Mouse (Mus musculus) heart, adult 8-10 months (tissue): ENCODE results near the gene Tmem123. TPM values are rescaled to one million over a fixed set of nuclear protein-coding genes. Genes with fewer than 3 reads are reported as not detected.

Experiments
- DNase-seq: peaks from one replicate; pipeline ENCODE4 v3.0.0; 2022; ENCODE audit warnings: low spot score
- total RNA-seq, 4 experiments: library from RNA; stranded (reverse); gene quantifications; 2 replicates each; pipeline ENCODE4 v1.2.4; 2022

The Tmem123 gene
- total RNA-seq, result 10 to 100 TPM; 37.9 to 41.2 (median 38.4) TPM

DNA sequence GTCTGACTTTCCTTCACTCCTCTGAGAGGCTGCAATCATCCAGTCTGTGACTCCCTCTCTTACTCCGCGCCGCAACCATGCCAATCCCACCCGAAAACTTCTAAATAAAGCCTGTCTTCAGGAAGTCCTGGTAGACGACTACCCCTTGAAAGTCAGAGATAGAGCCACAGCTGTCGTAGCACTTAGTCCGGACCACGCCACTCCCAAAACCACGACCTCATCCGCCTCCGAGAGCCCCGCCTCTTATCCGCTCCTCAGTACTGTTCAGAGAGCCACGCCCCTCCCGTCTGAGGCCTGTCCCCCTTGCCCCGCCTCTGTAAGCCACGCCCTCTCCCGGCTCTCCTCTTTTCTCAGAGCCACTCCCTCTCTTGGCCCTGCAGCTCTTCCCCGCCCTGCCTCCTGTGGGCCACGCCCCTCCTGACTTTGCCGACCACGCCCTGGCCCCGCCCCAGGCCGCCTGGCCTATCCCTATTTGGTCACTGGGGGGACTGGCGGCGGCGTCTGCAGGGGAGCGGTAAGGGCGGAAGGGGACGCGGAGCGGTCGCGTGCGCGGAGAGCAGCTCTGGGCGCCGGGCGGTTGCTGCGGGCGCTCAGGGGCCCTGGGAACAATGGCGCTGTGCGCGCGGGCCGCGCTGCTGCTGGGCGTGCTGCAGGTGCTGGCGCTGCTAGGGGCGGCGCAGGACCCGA lies at the start of gene Tmem123:
Tmem123 (plus strand) TSS at position 428 of the 687 bp plus-strand sequence.
- peak; percentile 99 for DNase-seq

DNA sequence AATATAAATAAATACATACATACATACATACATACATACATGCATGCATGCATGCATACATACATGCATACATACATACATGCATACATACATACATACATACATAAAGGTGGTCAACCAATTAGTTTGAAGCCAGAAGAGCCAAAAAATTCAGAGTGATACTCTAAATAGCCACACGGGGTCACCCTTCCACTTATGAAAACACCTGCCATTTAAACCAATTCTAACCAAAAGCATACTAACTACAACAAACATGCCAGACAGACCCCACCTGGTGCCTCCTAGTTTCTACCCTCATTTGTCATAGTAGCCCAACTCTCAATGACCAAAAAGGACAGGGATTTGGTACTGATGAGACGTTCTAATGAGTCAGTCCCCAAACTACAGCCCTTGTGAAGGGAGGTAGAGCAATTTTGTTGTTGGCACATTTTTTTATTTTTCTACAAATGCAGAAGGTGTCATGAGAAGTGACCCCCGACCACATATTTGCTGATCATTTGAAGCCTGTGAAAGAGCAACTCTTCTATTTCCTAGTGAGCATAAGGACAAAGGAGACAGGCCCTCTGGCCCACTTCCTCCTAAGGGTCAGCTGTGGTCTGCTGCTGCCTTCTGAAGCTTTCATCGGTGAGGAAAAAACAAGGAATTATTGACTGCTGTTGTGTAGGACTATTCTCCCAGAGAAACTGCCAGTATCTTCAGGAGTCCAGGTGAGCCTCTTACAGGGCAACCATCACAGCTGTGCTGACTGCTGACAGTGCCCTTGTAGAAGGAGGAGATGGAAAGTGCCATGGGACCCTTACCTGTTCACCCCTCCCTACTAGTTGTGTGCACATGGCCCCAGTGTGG lies 49.6 kb upstream of the Tmem123 start:
- peak; percentile 40 for DNase-seq

DNA sequence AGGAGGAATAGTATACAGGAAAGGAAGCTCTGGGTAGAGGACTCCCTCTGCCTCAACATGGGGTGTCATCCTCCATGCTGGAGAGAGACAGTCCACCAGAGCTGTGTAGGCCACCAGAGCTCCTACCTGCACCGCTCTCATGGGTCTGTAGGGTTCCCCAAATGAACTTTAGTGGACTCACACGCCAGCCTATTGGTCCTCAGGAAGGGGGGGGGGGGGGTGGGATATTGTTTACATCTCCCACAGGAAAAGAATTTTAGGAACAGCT lies 49.0 kb upstream of the Tmem123 start:
- DNase-seq, result no peak

- DNase-seq, result no peak
Observed at GRCm38 (mm10) chr9:7721543-7721942, 42.3 kb upstream of the Tmem123 start.

DNA sequence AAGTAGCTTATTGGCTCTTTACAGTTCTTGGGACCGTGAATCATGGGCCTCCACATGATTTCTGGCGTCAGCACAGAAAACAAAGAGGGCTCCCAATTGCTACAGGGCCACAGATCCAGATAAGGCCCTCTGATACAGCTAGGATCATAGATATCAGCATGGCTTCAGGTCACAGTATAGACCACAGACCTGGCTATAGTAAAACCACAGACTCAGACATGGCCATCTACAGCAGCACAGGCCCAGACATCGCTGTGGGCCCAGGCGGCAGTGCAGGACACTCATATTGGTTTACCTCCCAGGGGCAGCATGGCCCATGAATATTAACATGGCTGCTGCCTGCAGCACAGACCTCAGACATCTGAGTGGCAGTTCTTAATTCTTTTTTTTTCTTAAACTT lies 34.8 kb upstream of the Tmem123 start:
- DNase-seq, result no peak

DNA sequence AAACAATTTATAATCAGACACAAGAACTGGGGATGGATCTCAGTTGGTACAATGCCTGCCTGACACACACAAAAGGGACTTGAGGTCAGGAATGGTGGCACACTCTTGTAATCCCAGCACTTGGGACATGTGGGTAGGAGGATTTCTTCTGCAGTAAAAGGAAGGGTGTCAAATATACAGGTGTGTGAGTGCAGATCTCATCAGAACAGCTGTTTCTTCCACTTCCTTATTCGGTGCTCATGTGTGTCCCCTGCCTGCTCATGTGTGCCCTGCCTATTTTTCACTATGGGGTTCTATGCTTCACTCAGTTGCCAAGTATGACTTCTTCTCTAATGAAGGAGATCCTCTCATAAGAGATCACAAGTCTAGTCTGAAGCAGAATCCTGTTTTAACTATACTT lies 21.1 kb upstream of the Tmem123 start:
- no peak for DNase-seq

- DNase-seq, result no peak
Observed at GRCm38 (mm10) chr9:7744156-7744555, 19.7 kb upstream of the Tmem123 start.

- DNase-seq, result no peak
Observed at GRCm38 (mm10) chr9:7748881-7749280, 15.0 kb upstream of the Tmem123 start.

DNA sequence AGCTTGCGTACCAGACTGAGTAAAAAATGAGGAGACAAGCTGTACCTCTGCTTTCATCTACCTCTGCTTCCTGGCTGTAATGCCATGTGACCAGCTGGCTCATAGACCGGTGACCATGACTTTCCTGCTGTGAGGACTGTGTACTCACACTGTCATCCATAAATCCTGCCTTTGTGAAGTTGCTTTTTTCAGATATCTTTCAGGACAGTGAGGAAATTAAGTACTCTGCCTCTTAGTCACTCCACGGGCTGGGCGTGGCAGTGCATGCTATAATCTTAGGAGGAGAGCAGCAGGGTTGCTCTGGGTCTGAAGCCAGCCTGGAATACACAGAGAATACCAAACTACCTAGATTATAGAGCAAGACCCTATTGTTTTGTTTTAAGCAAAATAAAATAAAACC lies 14.3 kb upstream of the Tmem123 start:
- DNase-seq, result no peak

DNA sequence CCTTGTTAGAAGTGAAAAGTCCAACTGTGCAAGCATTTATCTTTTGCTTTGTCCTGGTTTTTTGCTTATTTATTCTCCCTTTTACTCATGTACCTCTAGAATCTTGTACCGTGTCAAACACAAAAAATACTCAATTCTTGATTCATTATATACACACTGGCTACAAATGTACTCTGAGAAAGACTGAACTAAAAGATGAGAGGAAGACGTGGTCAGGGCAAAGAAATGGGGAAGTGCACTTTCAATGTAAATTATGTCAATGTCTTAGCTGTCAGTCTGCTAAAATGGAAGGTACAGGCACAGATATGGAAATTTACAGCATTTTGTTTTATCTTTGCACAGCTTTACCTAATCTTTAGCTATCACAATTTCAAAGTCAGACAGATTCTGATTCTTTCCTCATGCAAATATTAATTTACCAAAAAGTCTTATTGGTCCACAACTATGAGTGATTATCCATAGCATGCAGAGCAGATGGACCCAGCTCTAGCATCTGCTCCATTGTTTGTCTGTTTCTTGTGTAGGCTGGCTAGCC lies 7.9 kb upstream of the Tmem123 start:
- DNase-seq, result no peak

DNA sequence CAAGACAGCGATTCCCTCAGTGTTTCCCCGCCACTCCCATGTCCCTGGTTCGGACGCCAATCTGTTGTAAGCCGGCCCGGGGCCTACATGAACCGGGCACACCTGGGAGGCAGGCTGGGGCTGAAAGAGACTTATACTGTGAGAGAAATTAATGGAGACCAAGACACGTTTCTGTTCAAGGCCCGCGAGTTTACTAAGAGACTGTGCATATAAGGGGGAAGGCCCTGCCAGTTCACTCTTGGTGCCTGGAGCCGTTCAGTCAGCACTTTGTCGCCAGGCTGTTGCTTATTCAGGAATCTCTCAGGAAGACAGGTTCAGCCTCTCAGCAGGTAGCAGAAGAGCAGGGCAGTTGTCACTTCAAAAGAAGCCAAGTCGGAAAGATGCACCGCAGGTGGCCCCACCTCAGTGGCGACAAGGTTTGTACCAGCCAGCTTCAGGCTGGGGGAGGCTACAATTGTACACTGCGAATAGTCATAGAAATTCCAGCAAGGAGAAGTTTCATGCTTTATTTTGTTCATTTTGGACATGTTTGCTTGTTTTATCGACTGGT lies 1.9 kb upstream of the Tmem123 start:
- no peak for DNase-seq

GRCm38 (mm10) chr9:7762741-7763140 lies 1.1 kb upstream of the Tmem123 start:
- DNase-seq, result no peak

DNA sequence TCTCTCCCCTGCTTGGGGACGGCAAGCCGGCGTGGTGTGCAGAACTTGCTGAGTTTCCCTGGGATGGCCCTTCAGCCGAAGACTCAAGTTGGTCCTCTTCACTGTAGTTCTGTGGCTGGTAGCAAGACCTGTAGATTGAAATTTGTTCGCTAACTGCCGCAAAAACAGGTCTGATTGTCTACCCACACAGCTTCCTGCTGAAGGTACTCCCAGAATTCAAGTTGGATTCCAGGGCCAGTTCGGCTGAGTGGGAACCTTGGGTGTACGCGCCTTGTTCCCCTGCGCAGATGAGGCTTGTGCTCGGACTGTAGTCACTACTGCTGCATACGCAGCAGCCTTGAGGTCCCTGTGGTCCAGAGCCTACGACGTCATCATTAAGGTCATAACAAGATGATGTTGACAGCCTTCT lies 626 bp downstream of the Tmem123 start:
- peak; percentile 54 for DNase-seq

DNA sequence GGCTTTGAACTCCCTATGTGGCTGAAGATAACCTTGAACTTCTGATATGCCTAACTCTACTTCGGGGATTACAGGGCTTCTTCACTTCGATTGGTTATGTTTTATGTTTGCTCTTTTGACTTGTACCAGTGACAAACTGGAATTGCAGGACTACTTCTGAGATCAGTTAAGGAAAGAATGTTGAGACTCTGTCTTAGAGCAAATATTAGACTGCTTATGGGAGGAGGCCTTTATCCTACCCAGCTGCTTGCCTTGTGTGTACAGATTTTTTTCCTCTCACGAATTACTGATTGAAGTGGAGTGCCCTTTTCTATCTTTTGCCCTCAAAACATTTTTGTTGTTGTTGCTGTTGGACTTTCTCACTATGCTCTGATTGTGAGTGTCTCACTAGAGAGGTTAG lies 1.4 kb downstream of the Tmem123 start:
- DNase-seq, result no peak

GRCm38 (mm10) chr9:7766582-7766981 lies 2.7 kb downstream of the Tmem123 start:
- no peak for DNase-seq

DNA sequence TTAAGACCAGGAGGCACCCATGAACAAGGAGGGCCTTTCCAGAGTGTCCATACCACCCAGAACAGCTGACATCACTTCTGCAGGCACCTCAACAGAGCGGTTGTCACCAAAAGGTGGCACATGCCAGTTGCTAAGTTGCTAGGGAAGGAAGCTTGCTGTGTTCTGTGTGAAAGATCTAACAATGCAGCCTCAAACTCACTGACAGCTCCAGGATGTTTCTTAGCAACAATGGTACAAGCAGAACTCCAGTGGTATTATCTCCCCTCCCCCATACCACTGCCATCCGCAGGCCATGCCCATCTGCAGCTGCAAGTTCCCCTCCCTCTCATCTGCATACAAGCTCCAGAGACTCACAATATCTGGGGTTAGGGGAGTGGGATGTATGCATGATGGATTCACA lies 3.7 kb downstream of the Tmem123 start:
- no peak for DNase-seq

DNA sequence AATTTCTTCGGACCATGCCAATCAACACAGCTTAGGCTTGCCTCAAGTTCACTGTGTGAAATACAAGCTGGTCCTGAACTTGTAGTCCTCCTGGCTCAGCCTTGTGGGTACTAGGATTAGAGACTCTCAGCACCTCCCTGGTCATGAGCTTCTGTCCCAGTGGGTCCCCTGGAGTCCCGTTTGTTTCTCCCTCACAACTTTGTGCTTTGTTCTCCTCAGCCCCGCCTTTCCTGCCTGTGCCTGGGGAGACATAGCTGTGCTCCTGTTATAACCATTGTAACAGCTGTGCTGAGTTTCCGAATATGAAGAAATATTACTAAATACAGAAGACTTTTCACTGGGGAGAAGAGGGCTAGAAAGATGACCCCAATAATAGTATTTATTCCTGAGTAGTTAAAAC lies 5.2 kb downstream of the Tmem123 start:
- DNase-seq, result peak; percentile 61

DNA sequence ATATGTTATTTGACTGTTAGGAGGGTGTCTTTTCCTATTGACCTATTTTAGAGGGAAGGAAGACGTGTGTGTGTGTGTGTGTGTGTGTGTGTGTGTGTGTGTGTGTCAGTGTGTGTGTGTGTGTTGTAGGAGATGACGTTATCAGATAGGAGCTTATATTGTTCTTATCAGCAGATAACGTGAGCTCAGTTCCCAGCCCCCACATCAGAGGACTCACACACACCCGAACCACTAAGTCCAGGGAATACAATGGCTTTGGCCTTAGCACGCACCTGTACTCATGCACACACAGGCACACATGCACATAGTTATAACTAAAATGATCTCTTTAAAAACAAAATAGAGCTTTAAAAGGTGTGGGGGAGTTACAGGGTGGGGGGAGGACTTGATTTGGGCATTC lies 5.7 kb downstream of the Tmem123 start:
- no peak for DNase-seq

- no peak for DNase-seq
Observed at GRCm38 (mm10) chr9:7772361-7772760, 8.5 kb downstream of the Tmem123 start.

GRCm38 (mm10) chr9:7772773-7773454 lies 9.1 kb downstream of the Tmem123 start:
- no peak for DNase-seq

- DNase-seq, result no peak
Observed at GRCm38 (mm10) chr9:7773686-7774085, 9.8 kb downstream of the Tmem123 start.

- no peak for DNase-seq
Observed at GRCm38 (mm10) chr9:7774538-7774937, 10.7 kb downstream of the Tmem123 start.
